Mouse (Mus musculus) MEL (cell line): ENCODE measurements around the gene Zfp609. TPM values are rescaled to one million over a fixed set of nuclear protein-coding genes. Genes with fewer than 3 reads are reported as not detected.
A peak's percentile ranks its signal among the peaks of the same experiment; 100 is the strongest.

Experiments used
- DNase-seq: peaks from one replicate; pipeline ENCODE4 v3.0.0; 2011; ENCODE audit warnings: low read depth, low spot score
- H3K27ac ChIP-seq: 2 replicates; pipeline ENCODE4 v1.5.1; 2012; ENCODE audit warnings: low read depth, mild to moderate bottlenecking, control low read depth, low read length, moderate library complexity; ENCODE audit not compliant: control insufficient read depth
- H3K27me3 ChIP-seq, 2 experiments: fragments of 150-350 bp in 1 of 2; sonication (generic) in 1 of 2; 2 replicates each; pipeline ENCODE4 v1.6.1; 2012; ENCODE audit warnings: low read length in 2 of 2, mild to moderate bottlenecking in 2 of 2, improper control_type of control experiment in 1 of 2, moderate library complexity in 1 of 2; ENCODE audit not compliant: insufficient read depth in 2 of 2, control insufficient read depth in 1 of 2
- H3K36me3 ChIP-seq, 2 experiments: 2 replicates each; pipeline ENCODE4 v1.6.1; 2012 to 2014; ENCODE audit warnings: low read length in 2 of 2, improper control_type of control experiment in 1 of 2, inconsistent platforms in 1 of 2, mild to moderate bottlenecking in 1 of 2; ENCODE audit not compliant: insufficient read depth in 2 of 2, control insufficient read depth in 1 of 2
- H3K4me1 ChIP-seq, 2 experiments: fragments of 150-350 bp in 1 of 2; sonication (generic) in 1 of 2; 2 replicates each; pipeline ENCODE4 v1.6.1; 2012; ENCODE audit warnings: low read length in 2 of 2, improper control_type of control experiment in 1 of 2, mild to moderate bottlenecking in 1 of 2; ENCODE audit not compliant: insufficient read depth in 2 of 2, control insufficient read depth in 1 of 2
- H3K4me3 ChIP-seq, 2 experiments: fragments of 150-350 bp in 1 of 2; sonication (generic) in 1 of 2; 2 replicates each; pipeline ENCODE4 v1.5.1; 2012; ENCODE audit warnings: low read depth in 2 of 2, low read length in 2 of 2, mild to moderate bottlenecking in 2 of 2, moderate library complexity in 2 of 2, control low read depth in 1 of 2, improper control_type of control experiment in 1 of 2; ENCODE audit not compliant: control insufficient read depth in 1 of 2, insufficient read depth in 1 of 2
- H3K79me2 ChIP-seq: 2 replicates; pipeline ENCODE4 v1.6.1; 2012; ENCODE audit warnings: mild to moderate bottlenecking, low read length, moderate library complexity; ENCODE audit not compliant: control insufficient read depth, poor library complexity, insufficient read depth
- H3K9ac ChIP-seq: 2 replicates; pipeline ENCODE4 v1.6.1; 2012; ENCODE audit warnings: low read depth, mild to moderate bottlenecking, control low read depth, low read length, moderate library complexity; ENCODE audit not compliant: control insufficient read depth, poor library complexity, severe bottlenecking
- H3K9me3 ChIP-seq: fragments of 150-350 bp; sonication (generic); replicated peaks from 2 replicates; pipeline ENCODE4 v1.6.1; 2012; ENCODE audit warnings: mild to moderate bottlenecking, low read length, improper control_type of control experiment, moderate library complexity; ENCODE audit not compliant: insufficient read depth
- CHD1 ChIP-seq: IDR thresholded peaks from 2 replicates; pipeline ENCODE4 v1.6.1; 2012; ENCODE audit warnings: low read depth, mild to moderate bottlenecking, inconsistent platforms, low read length, improper control_type of control experiment
- E2F4 ChIP-seq: IDR thresholded peaks from 2 replicates; pipeline ENCODE4 v1.6.1; 2011; ENCODE audit warnings: low read depth, low read length, improper control_type of control experiment, borderline replicate concordance
- ETS1 ChIP-seq: IDR thresholded peaks from 2 replicates; pipeline ENCODE4 v1.6.1; 2012; ENCODE audit warnings: low read depth, mild to moderate bottlenecking, inconsistent platforms, low read length, improper control_type of control experiment, moderate library complexity
- GABPA ChIP-seq: IDR thresholded peaks from 2 replicates; pipeline ENCODE4 v1.6.1; 2012; ENCODE audit warnings: low read depth, mild to moderate bottlenecking, inconsistent platforms, low read length, improper control_type of control experiment, moderate library complexity
- HCFC1 ChIP-seq: IDR thresholded peaks from 2 replicates; pipeline ENCODE4 v1.6.1; 2012; ENCODE audit warnings: low read depth, mild to moderate bottlenecking, inconsistent platforms, low read length, improper control_type of control experiment, moderate library complexity
- MAFK ChIP-seq: IDR thresholded peaks from 2 replicates; pipeline ENCODE4 v1.6.1; 2011; ENCODE audit warnings: low read depth, mild to moderate bottlenecking, low read length, improper control_type of control experiment, borderline replicate concordance
- MEF2A ChIP-seq: IDR thresholded peaks from 2 replicates; pipeline ENCODE4 v1.6.1; 2014; ENCODE audit warnings: low read depth, mild to moderate bottlenecking, inconsistent platforms, low read length, improper control_type of control experiment; ENCODE audit not compliant: poor library complexity, insufficient replicate concordance, severe bottlenecking; ENCODE audit errors: extremely low read depth
- MYB ChIP-seq: IDR thresholded peaks from 2 replicates; pipeline ENCODE4 v1.6.1; 2011; ENCODE audit warnings: mild to moderate bottlenecking, low read depth, low read length, improper control_type of control experiment
- MYC ChIP-seq: IDR thresholded peaks from 2 replicates; pipeline ENCODE4 v1.6.1; 2011; ENCODE audit warnings: low read depth, mild to moderate bottlenecking, low read length, improper control_type of control experiment, moderate library complexity
- NRF1 ChIP-seq: IDR thresholded peaks from 2 replicates; pipeline ENCODE4 v1.6.1; 2014; ENCODE audit warnings: low read depth, mild to moderate bottlenecking, inconsistent platforms, low read length, improper control_type of control experiment, moderate library complexity; ENCODE audit not compliant: poor library complexity, insufficient read depth, severe bottlenecking
- POLR2AphosphoS2 ChIP-seq: IDR thresholded peaks from 2 replicates; pipeline ENCODE4 v1.6.1; 2011; ENCODE audit warnings: low read length, improper control_type of control experiment
- TBP ChIP-seq: IDR thresholded peaks from 2 replicates; pipeline ENCODE4 v1.8.0; 2011; ENCODE audit warnings: low read depth, low read length, improper control_type of control experiment
- TCF12 ChIP-seq: IDR thresholded peaks from 2 replicates; pipeline ENCODE4 v1.6.1; 2014; ENCODE audit warnings: low read depth, mild to moderate bottlenecking, inconsistent platforms, low read length, improper control_type of control experiment, moderate library complexity
- UBTF ChIP-seq: IDR thresholded peaks from 2 replicates; pipeline ENCODE4 v1.6.1; 2012; ENCODE audit warnings: low read depth, mild to moderate bottlenecking, inconsistent platforms, low read length, improper control_type of control experiment, moderate library complexity, borderline replicate concordance; ENCODE audit not compliant: insufficient read depth
- USF1 ChIP-seq: IDR thresholded peaks from 2 replicates; pipeline ENCODE4 v1.6.1; 2014; ENCODE audit warnings: low read depth, mild to moderate bottlenecking, inconsistent platforms, low read length, improper control_type of control experiment, moderate library complexity
- USF2 ChIP-seq, 2 experiments: IDR thresholded peaks; 2 replicates each; pipeline ENCODE4 v1.6.1; 2011 to 2012; ENCODE audit warnings: improper control_type of control experiment in 2 of 2, low read length in 2 of 2, borderline replicate concordance in 1 of 2, inconsistent platforms in 1 of 2, low read depth in 1 of 2, mild to moderate bottlenecking in 1 of 2; ENCODE audit not compliant: insufficient read depth in 1 of 2
- ZKSCAN1 ChIP-seq: IDR thresholded peaks from 2 replicates; pipeline ENCODE4 v1.6.1; 2012; ENCODE audit warnings: low read depth, mild to moderate bottlenecking, inconsistent platforms, low read length, improper control_type of control experiment, moderate library complexity
- ZMIZ1 ChIP-seq: IDR thresholded peaks from 2 replicates; pipeline ENCODE4 v1.6.1; 2012; ENCODE audit warnings: low read depth, mild to moderate bottlenecking, inconsistent platforms, low read length, improper control_type of control experiment, moderate library complexity
- ZNF384 ChIP-seq: IDR thresholded peaks from 2 replicates; pipeline ENCODE4 v1.6.1; 2012; ENCODE audit warnings: low read depth, mild to moderate bottlenecking, inconsistent platforms, low read length, improper control_type of control experiment
- polyA plus RNA-seq, 2 experiments: library from polyadenylated mRNA; stranded (reverse) in 1 of 2; unstranded in 1 of 2; fragments of >175 nt in 1 of 2; fragments of >200 nt in 1 of 2; gene quantifications; 2 replicates each; pipeline versions ENCODE4 v1.2.1 to v1.2.4; 2012; ENCODE audit warnings: low replicate concordance in 2 of 2, low read depth in 1 of 2; ENCODE audit not compliant: insufficient read length in 2 of 2, insufficient read depth in 1 of 2, missing spikeins in 1 of 2
- total RNA-seq: library from RNA; depleted of rRNA; stranded (reverse); fragments of 300-350 nt; gene quantifications from 2 replicates; pipeline ENCODE4 v1.2.3, GENCODE M21; 2012

Zfp609 gene
- total and polyA plus RNA-seq, 3 experiments: 2.9 to 26.5 TPM; not detected in 1

DNA sequence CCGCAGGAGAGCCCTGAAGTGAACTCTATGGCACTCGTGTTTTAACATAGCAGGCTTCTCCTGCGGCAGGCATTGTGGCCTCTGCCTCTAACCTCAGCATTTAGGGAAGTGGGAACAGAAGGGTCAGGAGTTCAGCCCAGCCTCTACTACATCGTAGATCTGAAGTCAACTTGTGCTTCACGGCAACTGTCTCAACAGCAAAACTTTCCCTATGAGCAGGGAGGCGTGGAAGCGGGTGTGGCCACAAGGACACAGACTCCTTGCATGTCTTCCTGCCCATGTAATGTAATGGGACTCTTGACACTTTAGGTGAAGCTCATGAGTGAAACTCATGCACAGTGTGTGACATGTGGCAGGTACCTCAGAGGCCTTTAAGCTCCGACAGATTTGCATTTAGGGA is 171.8 kb downstream of the Zfp609 start:
- H3K27ac ChIP-seq: no peak overlapping the region
- H3K27me3 ChIP-seq: peaks cover 0 to 2% of the 10 kb centered on the region in 2 experiments; a peak in 1 of 4 replicates
- H3K79me2 ChIP-seq: no peaks in the 10 kb centered on the region
- 0 out of 4 replicates have a peak, but pooled peaks cover 0 to 4% of the 10 kb centered on the region in 2 experiments for H3K4me1 ChIP-seq
- H3K9me3 ChIP-seq: no peaks in the 10 kb centered on the region
- no peaks in the 10 kb centered on the region for H3K36me3 ChIP-seq
- H3K4me3 ChIP-seq: no peak overlapping the region
- peak; percentile 21 for DNase-seq
- TF ChIP-seq MEF2A: no peak
- no peak for TF ChIP-seq E2F4
- TF ChIP-seq NRF1: no peak
- TF ChIP-seq MYB: no peak
- no peak for TF ChIP-seq ZMIZ1
- TF ChIP-seq MYC: no peak
- no peak for TF ChIP-seq MAFK
- no peak overlapping the region for H3K9ac ChIP-seq

GRCm38 (mm10) chr9:65654700-65655237 is 172.6 kb downstream of the Zfp609 start:
- TF ChIP-seq GABPA (no peak), USF1 (no peak), POLR2AphosphoS2 (no peak), UBTF (no peak), ZNF384 (no peak), HCFC1 (no peak), CHD1 (no peak), USF2 (IDR thresholded peaks at IDR 0.05; ENCODE audit: borderline replicate concordance in 1 of 2, insufficient read depth in 1 of 2, low read depth in 1 of 2, low read length in 2 of 2) (no peak), ZKSCAN1 (no peak), MYB (no peak), ZMIZ1 (no peak), ETS1 (no peak), MEF2A (no peak), TBP (no peak), TCF12 (no peak)
- peaks cover 0 to 2% of the 10 kb centered on the region in 2 experiments; a peak in 1 of 4 replicates for H3K27me3 ChIP-seq

More at GRCm38 (mm10) chr9:65654700-65655237, 172.6 kb downstream of the Zfp609 start:
- Histone ChIP-seq H3K4me3 (no peak overlapping the region), H3K9ac (no peak overlapping the region), H3K36me3 (no peaks in the 10 kb centered on the region), H3K79me2 (no peaks in the 10 kb centered on the region), H3K4me1 (0 out of 4 replicates have a peak, but pooled peaks cover 0 to 12% of the 10 kb centered on the region in 2 experiments), H3K9me3 (no peaks in the 10 kb centered on the region), H3K27ac (no peak overlapping the region)
- no peak for DNase-seq
